Mouse (Mus musculus): ENCODE measurements around the gene Pomt1. TPM values are rescaled to one million over a fixed set of nuclear protein-coding genes. Genes with fewer than 3 reads are reported as not detected.

Gene Pomt1
- polyA plus RNA-seq, 2 experiments, result 9.6 to 10.1 TPM

GRCm38 (mm10) chr2:32254563-32254962 lies 18.2 kb downstream of the Pomt1 start:
- ATAC-seq (ENCODE audit: insufficient read depth), result no peak
- Histone ChIP-seq H3K27ac (no peak overlapping the region), H3K27me3 (ENCODE audit: control insufficient read depth, insufficient read depth, low read length) (no peaks in the 10 kb centered on the region), H3K4me1 (replicated peaks; ENCODE audit: control insufficient read depth in 2 of 2, insufficient read depth in 2 of 2, low read length in 1 of 2) (peaks cover 6 to 7% of the 10 kb centered on the region in 2 experiments), H3K36me3 (replicated peaks; ENCODE audit: control insufficient read depth, insufficient read depth, low read depth) (peaks cover 21% of the 10 kb centered on the region), H3K9ac (replicated peaks) (no peak overlapping the region), H3K4me3 (ENCODE audit: insufficient read depth in 1 of 2, low read depth in 2 of 2, low read length in 2 of 2) (no peak overlapping the region), H3K9me3 (ENCODE audit: control insufficient read depth, low read length) (no peaks in the 10 kb centered on the region), H3K4me2 (ENCODE audit: low read depth) (no peak overlapping the region)
- DNase-seq (ENCODE audit: low read depth in 3 of 3, low spot score in 3 of 3), result no peak
- TF ChIP-seq EP300 (IDR thresholded peaks at IDR 0.05; ENCODE audit: low read depth) (no peak), CTCF (IDR thresholded peaks at IDR 0.05; ENCODE audit: low read depth) (no peak)
- WGBS (ENCODE audit: insufficient replicate concordance), result 76% methylated on average over 5 of the region's 5 CpGs

- no peak for DNase-seq (ENCODE audit: low read depth in 3 of 3, low spot score in 3 of 3)
- H3K4me1 ChIP-seq (replicated peaks; ENCODE audit: control insufficient read depth in 2 of 2, insufficient read depth in 2 of 2, low read length in 1 of 2), result peaks cover 6 to 13% of the 10 kb centered on the region in 2 experiments
- H3K36me3 ChIP-seq (replicated peaks; ENCODE audit: control insufficient read depth, insufficient read depth, low read depth), result peaks cover 17% of the 10 kb centered on the region
- 78% methylated on average over 11 of the region's 11 CpGs for WGBS (ENCODE audit: insufficient replicate concordance)
- no peak overlapping the region for H3K27ac ChIP-seq
- TF ChIP-seq CTCF (IDR thresholded peaks at IDR 0.05; ENCODE audit: low read depth) (no peak), EP300 (IDR thresholded peaks at IDR 0.05; ENCODE audit: low read depth) (no peak)
- H3K4me3 ChIP-seq (ENCODE audit: insufficient read depth in 1 of 2, low read depth in 2 of 2, low read length in 2 of 2), result no peak overlapping the region
- H3K9me3 ChIP-seq (ENCODE audit: control insufficient read depth, low read length), result no peaks in the 10 kb centered on the region
- H3K27me3 ChIP-seq (ENCODE audit: control insufficient read depth, insufficient read depth, low read length), result no peaks in the 10 kb centered on the region
- H3K4me2 ChIP-seq (ENCODE audit: low read depth), result no peak overlapping the region
- ATAC-seq (ENCODE audit: insufficient read depth), result no peak
- H3K9ac ChIP-seq (replicated peaks), result no peak overlapping the region
These were observed 19.9 kb downstream of the Pomt1 start for GRCm38 (mm10) chr2:32256273-32256672.

- Histone ChIP-seq H3K36me3 (replicated peaks; ENCODE audit: control insufficient read depth, insufficient read depth, low read depth) (peaks cover 17% of the 10 kb centered on the region), H3K9ac (replicated peaks) (peak overlapping the region; percentile 90), H3K4me3 (ENCODE audit: insufficient read depth in 1 of 2, low read depth in 2 of 2, low read length in 2 of 2) (peak overlapping the region; percentile 62 to 97), H3K27me3 (ENCODE audit: control insufficient read depth, insufficient read depth, low read length) (no peaks in the 10 kb centered on the region), H3K27ac (no peak overlapping the region), H3K4me2 (ENCODE audit: low read depth) (peak overlapping the region; percentile 70), H3K9me3 (ENCODE audit: control insufficient read depth, low read length) (no peaks in the 10 kb centered on the region), H3K4me1 (replicated peaks; ENCODE audit: control insufficient read depth in 2 of 2, insufficient read depth in 2 of 2, low read length in 1 of 2) (peaks cover 6 to 13% of the 10 kb centered on the region in 2 experiments)
- ATAC-seq (ENCODE audit: insufficient read depth) (no peak), DNase-seq (ENCODE audit: low read depth in 3 of 3, low spot score in 3 of 3) (no peak)
- 52% methylated on average over 6 of the region's 6 CpGs for WGBS (ENCODE audit: insufficient replicate concordance)
- TF ChIP-seq EP300 (IDR thresholded peaks at IDR 0.05; ENCODE audit: low read depth) (no peak), CTCF (IDR thresholded peaks at IDR 0.05; ENCODE audit: low read depth) (no peak)
These were observed 22.6 kb downstream of the Pomt1 start for GRCm38 (mm10) chr2:32258887-32259533.

GRCm38 (mm10) chr2:32259657-32260417 lies 23.4 kb downstream of the Pomt1 start, which contains the start of gene Uck1:
TSS of gene Uck1 (minus strand) at chr2:32260159.
- peak within 1 kb of the TSS; percentile 90 for H3K9ac ChIP-seq (replicated peaks)
- H3K4me3 ChIP-seq (ENCODE audit: insufficient read depth in 1 of 2, low read depth in 2 of 2, low read length in 2 of 2), result peak within 1 kb of the TSS; percentile 62 to 97
- WGBS (ENCODE audit: insufficient replicate concordance), result under 1% methylated on average over 59 of the region's 59 CpGs
- peaks cover 12% of the 10 kb centered on the region for H3K36me3 ChIP-seq (replicated peaks; ENCODE audit: control insufficient read depth, insufficient read depth, low read depth)
- TF ChIP-seq EP300 (IDR thresholded peaks at IDR 0.05; ENCODE audit: low read depth) (no peak), CTCF (IDR thresholded peaks at IDR 0.05; ENCODE audit: low read depth) (0 out of 2 replicates have a peak, but pooled peaks have one; percentile 17)
- peaks cover 6 to 13% of the 10 kb centered on the region in 2 experiments for H3K4me1 ChIP-seq (replicated peaks; ENCODE audit: control insufficient read depth in 2 of 2, insufficient read depth in 2 of 2, low read length in 1 of 2)
- DNase-seq (ENCODE audit: low read depth in 3 of 3, low spot score in 3 of 3) (peak; percentile 90 to 92 (median 91)), ATAC-seq (ENCODE audit: insufficient read depth) (peak; percentile 96)
- peak within 1 kb of the TSS; percentile 58 for H3K27ac ChIP-seq
- no peaks in the 10 kb centered on the region for H3K9me3 ChIP-seq (ENCODE audit: control insufficient read depth, low read length)
- H3K4me2 ChIP-seq (ENCODE audit: low read depth), result peak within 1 kb of the TSS; percentile 70
- H3K27me3 ChIP-seq (ENCODE audit: control insufficient read depth, insufficient read depth, low read length), result no peaks in the 10 kb centered on the region

GRCm38 (mm10) chr2:32260635-32261034 lies 24.2 kb downstream of the Pomt1 start:
- Histone ChIP-seq H3K36me3 (replicated peaks; ENCODE audit: control insufficient read depth, insufficient read depth, low read depth) (peaks cover 12% of the 10 kb centered on the region), H3K9me3 (ENCODE audit: control insufficient read depth, low read length) (no peaks in the 10 kb centered on the region), H3K27ac (peak overlapping the region; percentile 34; the same call in 1 of the 2 replicates), H3K4me3 (ENCODE audit: insufficient read depth in 1 of 2, low read depth in 2 of 2, low read length in 2 of 2) (peak overlapping the region in 1 of 2 experiments; percentile 97; a peak in 1 of 4 replicates), H3K4me2 (ENCODE audit: low read depth) (peak overlapping the region; percentile 70), H3K9ac (replicated peaks) (0 out of 2 replicates have a peak overlapping the region, but pooled peaks have one; percentile 46), H3K4me1 (replicated peaks; ENCODE audit: control insufficient read depth in 2 of 2, insufficient read depth in 2 of 2, low read length in 1 of 2) (peaks cover 6 to 13% of the 10 kb centered on the region in 2 experiments), H3K27me3 (ENCODE audit: control insufficient read depth, insufficient read depth, low read length) (no peaks in the 10 kb centered on the region)
- WGBS (ENCODE audit: insufficient replicate concordance), result 26% methylated on average over 4 of the region's 4 CpGs
- peak; percentile 58 to 72 (median 62) for DNase-seq (ENCODE audit: low read depth in 3 of 3, low spot score in 3 of 3)
- peak; percentile 68 for TF ChIP-seq CTCF (IDR thresholded peaks at IDR 0.05; ENCODE audit: low read depth)
- TF ChIP-seq EP300 (IDR thresholded peaks at IDR 0.05; ENCODE audit: low read depth), result no peak
- no peak for ATAC-seq (ENCODE audit: insufficient read depth)
